Mouse (Mus musculus) hindlimb bud, embryonic 11.5 days (tissue): ENCODE measurements around the gene Prrc2b.

Source experiments
- DNase-seq: peaks from one replicate; pipeline ENCODE4 v3.0.0-alpha.2; 2012; ENCODE audit warnings: low read depth, low spot score; ENCODE audit errors: extremely low spot score

The Prrc2b gene

GRCm38 (mm10) chr2:32260635-32261034 lies 109.8 kb downstream of the Prrc2b start:
- no peak for DNase-seq

- no peak for DNase-seq
Observed at GRCm38 (mm10) chr2:32275823-32276222, 124.9 kb downstream of the Prrc2b start.

GRCm38 (mm10) chr2:32282289-32282688 lies 131.4 kb downstream of the Prrc2b start:
- DNase-seq = no peak

GRCm38 (mm10) chr2:32282727-32283126 lies 131.8 kb downstream of the Prrc2b start:
- no peak for DNase-seq

- no peak for DNase-seq
Observed at GRCm38 (mm10) chr2:32283986-32284385, 133.1 kb downstream of the Prrc2b start.
